Mouse (Mus musculus): Measurements from ENCODE around the gene Lrig3.

Gene Lrig3

DNA sequence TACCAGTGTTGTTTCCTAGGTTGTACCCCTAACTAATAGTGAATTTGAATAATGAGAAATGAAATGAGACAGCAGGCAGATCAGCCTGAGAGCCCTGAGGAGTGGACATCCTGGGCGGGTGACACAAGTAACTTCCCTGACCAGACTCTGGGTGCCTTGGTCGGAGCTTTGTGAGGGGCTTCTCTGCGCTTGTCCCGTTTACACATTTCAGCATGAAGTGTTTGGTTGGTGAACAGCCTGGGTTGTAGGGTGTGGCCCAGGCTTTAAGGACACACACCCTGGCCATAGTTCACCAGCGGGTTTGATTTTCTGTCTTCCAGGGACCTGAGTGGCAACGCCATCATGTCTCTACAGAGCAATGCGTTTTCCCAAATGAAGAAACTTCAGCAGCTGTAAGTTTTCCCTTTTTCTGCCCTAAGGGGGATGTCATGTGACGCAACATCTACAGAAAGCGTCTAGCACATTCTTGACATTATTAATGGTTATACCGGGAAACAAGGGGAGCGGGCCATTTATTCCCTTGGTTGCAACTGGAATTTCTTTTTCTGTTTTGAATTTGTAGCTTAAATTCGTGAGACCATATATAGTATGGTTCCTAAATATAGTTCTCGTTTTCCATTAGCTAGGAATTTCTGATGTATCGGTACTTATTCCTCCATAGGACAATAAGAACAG is 36.2 kb downstream of the Lrig3 start:
- no peak for DNase-seq (ENCODE audit: low read depth)

DNA sequence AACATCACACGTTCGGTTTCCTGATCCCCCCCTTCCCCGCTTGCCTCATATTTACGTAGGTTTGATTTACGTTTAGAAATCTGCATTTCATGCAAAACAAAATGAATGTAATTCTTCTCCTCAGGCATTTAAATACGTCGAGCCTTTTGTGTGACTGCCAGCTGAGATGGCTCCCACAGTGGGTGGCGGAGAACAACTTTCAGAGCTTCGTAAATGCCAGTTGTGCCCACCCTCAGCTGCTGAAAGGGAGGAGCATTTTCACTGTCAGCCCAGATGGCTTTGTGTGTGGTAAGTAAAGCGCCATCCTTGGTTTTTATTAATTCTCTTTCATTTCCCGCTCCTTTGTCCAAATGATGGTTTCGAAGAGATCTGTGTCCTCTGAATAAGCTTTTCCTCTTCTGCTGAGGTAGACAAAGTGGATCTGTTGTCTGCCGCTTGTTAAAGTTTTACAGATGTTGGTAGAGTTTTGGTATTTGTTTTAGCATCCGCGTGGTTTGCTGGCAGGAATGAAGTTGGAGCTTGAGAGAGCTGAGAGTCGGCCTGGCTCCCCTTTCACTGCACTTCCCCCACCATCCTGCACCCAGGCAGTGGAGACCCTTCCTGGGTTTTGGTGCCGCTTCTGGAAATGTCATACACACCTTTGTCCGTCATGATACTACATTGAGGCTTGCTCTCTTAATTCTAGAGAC is 37.0 kb downstream of the Lrig3 start:
- DNase-seq (ENCODE audit: low read depth) = no peak

DNA sequence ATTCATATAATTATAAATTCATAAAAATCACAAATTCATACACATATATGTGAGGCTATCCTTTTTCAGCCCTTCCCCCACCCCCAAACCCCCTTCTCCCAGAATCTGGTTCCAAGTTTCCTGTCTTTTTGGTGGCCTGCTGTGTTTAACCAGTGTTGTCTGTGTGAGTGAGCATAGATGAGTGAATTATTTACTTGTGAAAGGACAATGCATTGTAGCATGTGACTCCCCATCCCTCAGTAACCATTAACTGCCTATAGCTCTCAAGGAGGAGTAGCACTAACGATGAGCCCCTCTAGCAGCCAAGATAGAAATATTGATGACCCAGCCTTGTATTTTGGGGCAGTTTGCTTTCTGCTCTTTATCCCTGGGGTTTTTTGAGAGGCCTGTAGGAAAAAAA is 37.9 kb downstream of the Lrig3 start:
- no peak for DNase-seq (ENCODE audit: low read depth)

DNA sequence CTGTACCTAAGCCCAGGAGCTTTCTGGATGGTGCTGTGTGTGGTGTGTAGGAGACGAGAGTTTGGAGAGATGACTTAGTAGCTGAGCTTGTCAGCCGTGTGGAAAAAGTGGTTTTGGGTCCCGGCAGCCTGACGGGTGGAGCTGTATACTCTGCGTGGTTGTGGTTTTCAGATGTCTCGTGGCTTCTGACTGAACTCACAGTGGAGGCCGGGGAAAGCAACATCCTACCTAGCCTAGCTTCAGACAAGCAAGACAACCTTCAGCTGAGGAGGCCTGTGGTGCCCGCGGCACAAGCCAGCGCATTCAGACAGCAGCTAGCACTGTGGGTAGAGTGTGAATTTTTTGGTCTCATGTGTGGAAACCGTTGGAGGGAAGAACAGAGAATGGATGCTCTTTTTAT is 47.7 kb downstream of the Lrig3 start:
- no peak for DNase-seq (ENCODE audit: low read depth)

DNA sequence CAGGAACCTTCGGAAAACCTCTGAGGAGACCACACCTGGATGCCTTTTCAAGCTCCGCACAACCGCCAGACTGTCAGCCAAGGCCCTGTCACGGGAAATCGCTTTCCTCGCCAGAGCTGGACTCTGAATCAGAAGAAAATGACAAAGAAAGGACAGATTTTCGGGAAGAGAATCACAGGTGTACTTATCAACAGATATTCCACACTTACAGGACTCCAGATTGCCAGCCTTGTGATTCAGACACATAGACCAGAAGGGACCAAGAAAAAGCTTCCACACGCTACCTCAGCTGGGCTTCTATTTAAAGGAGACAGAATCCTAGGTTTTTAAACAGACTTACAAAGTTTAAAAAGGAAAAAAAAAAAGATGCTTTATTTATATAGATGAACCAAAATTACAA is 48.7 kb downstream of the Lrig3 start:
- DNase-seq (ENCODE audit: low read depth) = no peak

DNA sequence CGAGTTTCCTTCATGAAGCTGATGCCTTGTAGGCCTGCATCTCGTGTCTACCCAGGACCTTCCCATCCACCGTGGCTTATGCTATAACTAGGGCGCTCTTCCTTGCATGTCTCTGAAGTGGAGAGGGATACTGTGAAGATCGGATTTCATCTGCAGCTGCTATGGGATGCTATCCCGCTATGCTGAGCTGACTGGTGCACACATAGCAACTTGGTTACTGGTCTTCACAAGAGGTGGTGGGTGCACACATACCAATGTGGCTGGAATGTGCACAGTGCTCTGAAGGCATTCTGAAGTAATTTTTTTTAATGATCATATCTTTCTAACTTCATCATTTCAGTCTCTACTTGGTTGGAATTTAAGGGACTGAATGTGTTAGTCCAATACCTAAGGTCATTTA is 49.7 kb downstream of the Lrig3 start:
- no peak for DNase-seq (ENCODE audit: low read depth)

DNA sequence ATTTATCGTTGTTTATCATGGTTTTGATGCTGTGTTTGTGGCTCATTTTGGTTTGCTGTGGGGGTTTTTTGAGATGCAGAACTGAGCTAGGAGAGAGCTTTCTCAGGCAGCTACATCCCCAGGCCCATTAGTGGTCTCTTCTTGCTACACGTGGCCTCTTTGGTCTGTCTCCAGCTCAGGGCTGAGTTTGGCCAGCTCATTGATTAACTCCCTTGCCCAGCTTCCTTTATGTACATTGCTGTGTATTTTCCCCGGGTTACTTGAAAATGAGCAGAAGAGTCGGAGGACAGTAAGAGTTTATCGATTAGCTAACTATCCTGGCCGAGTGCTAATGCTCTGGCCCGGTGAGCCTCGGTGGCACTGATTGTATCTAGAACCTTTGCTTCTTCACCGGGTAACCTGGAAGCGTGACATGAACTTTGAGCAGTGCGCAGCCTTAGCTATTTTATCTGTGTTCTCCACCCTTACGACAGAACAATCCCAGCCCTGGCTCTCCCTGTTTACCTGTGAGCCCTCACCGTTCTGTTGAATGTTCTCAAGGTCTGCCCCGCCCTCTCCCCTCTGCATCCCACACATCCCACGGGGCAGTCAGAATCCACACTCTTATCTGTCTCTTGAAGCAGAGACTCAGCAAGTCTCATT is 53.5 kb downstream of the Lrig3 start:
- DNase-seq (ENCODE audit: low read depth) = no peak

DNA sequence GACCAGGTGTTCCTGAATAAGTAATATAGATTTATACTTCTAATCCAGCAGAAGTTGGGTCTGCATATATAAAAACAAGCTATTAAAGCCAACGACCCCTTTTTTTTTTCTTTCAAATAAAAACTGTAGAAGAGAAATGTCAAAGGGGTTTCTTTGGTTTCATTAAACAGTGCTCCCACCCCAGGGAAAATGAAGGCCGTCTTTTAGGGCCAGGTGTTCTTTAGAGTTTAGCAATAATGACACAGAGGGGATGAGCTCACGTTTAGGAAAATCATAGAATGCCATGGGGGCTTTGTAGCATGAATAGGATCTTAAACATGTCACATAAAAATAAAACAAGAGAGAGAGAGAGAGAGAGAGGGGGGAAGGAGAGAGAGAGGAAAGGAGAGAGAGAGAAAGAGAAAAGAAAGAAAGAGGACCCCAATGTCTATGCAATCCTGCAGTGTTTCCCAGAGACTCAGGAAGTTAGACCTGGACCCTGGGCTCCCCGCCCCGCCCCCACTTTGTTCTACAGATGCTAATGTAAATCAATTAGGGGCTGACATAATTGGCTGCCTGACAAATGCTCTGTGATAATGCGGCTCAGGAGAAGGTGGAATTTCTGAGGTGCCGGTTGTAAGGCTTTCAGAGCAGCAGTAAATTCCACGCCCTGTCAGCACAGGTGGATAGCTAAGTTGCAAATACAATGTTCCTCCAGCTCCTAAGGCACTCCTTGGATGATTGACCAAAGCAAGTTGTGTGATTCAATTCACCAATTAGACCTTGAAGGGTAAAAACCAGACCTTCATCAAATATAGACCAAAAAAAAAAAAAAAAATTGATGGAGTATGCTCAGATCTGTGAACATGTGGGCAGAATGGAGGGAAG is 62.8 kb downstream of the Lrig3 start:
- no peak for DNase-seq (ENCODE audit: low read depth)

DNA sequence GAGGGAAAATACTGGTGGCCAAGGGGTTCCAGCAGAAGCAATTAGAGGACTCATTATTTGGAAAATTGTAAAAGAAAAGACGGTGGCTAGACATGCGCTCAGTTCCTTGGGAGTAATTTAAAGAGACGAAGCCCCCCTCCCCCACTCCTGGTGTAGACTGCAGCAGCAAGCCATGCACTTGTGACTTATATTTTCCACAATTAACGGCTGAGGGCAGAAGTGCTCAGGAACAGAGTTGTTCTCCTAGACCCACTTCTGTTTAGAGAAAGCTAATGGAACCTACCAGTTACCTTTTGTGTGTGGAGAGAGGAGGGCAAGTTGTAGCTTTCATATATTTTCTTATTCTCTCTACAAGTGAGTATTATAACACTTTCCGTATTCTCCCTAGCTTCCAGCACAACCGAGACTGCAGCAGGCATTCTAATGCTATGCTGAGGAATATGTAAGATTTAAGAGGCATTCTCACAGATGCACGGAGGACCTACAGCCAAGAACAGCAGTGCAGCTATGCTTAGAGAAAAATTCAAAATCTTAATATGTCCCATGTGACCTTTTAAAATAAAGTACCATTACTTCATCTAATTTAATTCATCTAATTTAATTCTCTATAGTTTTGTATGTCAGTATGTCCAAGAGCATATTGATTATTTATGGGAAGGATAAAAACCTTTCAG is 63.6 kb downstream of the Lrig3 start:
- no peak for DNase-seq (ENCODE audit: low read depth)

DNA sequence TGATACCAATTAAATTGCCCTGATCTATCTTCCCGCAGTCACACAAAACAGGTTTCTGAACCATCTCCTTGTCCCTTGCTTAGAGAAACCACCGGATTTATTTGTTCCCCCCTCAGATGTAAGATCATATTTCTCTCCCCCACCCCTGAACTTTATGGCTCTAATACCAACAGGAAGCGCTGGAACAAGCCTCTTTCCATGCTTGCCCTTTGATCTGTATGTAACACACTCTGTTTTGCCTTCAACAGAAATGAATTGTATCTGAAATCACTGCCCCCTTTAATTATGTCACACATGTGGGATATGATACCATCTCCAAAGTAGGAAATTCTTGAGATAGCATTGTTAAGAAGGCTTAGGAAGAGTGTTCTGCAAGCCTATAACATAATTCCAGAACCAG is 90.9 kb downstream of the Lrig3 start:
- DNase-seq (ENCODE audit: low read depth) = no peak

DNA sequence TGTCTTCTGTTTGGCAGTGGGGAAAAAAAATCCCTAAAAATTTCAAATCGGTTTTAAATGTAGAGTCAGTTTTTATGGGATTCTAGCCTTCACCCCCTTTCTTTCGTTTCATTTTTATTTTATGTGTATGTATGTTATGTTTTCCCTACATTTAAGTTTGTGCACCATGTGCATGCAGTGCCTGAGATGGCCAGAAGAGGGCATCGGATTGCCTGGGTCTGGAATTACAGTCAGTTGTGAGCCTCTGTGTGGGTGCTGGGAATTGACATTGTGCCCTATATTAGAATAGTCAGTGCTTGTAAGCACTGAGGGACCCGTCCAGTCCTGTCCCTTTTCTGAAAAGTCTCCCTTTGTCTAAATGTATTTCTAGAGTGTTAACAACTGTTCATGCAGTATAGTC is 96.8 kb downstream of the Lrig3 start:
- no peak for DNase-seq (ENCODE audit: low read depth)

Measured in c-Kit-positive CD71-positive TER-119-negative erythroid progenitor cells, embryonic 14.5 days (primary cell).